Mouse (Mus musculus) MEL (cell line): ENCODE measurements around the gene Mybphl.

Source experiments
- GATA1 ChIP-seq: IDR thresholded peaks from 2 replicates; pipeline ENCODE4 v1.6.1; 2011; ENCODE audit warnings: low read depth, low read length, improper control_type of control experiment
- TAL1 ChIP-seq: IDR thresholded peaks from 2 replicates; pipeline ENCODE4 v1.6.1; 2012; ENCODE audit warnings: mild to moderate bottlenecking, inconsistent platforms, low read length, moderate library complexity, mixed read lengths

DNA sequence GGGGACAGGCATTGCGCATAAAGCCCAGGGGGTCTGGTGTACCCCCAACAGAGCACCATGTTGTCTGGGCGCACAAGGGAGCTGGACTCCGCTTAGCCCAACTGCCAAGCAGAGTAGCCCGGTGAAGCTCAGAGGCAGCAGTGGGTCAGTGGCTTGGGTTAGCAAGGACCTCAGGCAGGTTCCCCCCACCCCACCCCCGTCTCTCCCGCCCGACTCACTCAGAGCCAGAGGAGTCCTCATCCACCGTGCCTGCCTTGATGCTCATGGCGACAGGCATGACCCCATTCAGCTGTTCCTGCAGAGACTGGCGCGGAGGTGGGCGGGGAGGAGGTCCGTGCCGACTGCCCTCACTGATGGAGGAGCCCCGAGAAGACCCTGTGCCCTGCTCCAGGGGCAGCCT is 28.1 kb downstream of the Mybphl start:
- TF ChIP-seq TAL1 (no peak), GATA1 (no peak)
